Mouse (Mus musculus) embryonic fibroblast, embryonic 13.5 days (primary cell): ENCODE data around the gene Dnah2. TPM values are rescaled to one million over a fixed set of nuclear protein-coding genes. Genes with fewer than 3 reads are reported as not detected.
A peak's percentile ranks its signal among the peaks of the same experiment; 100 is the strongest.

ENCODE experiments used
- H3K27ac ChIP-seq: 2 replicates; pipeline ENCODE4 v1.5.1; 2012; ENCODE audit warnings: low read length, control low read depth, inconsistent platforms; ENCODE audit not compliant: insufficient read depth
- H3K4me1 ChIP-seq: 2 replicates; pipeline ENCODE4 v1.6.1; 2011; ENCODE audit warnings: low read length; ENCODE audit not compliant: control insufficient read depth, insufficient read depth
- H3K4me3 ChIP-seq: 2 replicates; pipeline ENCODE4 v1.5.1; 2011; ENCODE audit warnings: mild to moderate bottlenecking, control low read depth, low read length; ENCODE audit not compliant: insufficient read depth
- CTCF ChIP-seq: IDR thresholded peaks from 2 replicates; pipeline ENCODE4 v1.5.1; 2011; ENCODE audit warnings: mild to moderate bottlenecking, control low read depth, low read length, moderate library complexity, borderline replicate concordance; ENCODE audit not compliant: insufficient read depth
- POLR2A ChIP-seq: IDR thresholded peaks from 2 replicates; pipeline ENCODE4 v1.6.1; 2011; ENCODE audit warnings: low read depth, mild to moderate bottlenecking, control low read depth, low read length, moderate library complexity
- polyA plus RNA-seq: library from polyadenylated mRNA; stranded (reverse); fragments of >200 nt; gene quantifications from 2 replicates; pipeline ENCODE4 v1.2.4, GENCODE M21; 2011; ENCODE audit warnings: low read depth; ENCODE audit not compliant: missing spikeins, insufficient read length

The Dnah2 gene
- polyA plus RNA-seq, 1 experiment = 0.21 TPM

DNA sequence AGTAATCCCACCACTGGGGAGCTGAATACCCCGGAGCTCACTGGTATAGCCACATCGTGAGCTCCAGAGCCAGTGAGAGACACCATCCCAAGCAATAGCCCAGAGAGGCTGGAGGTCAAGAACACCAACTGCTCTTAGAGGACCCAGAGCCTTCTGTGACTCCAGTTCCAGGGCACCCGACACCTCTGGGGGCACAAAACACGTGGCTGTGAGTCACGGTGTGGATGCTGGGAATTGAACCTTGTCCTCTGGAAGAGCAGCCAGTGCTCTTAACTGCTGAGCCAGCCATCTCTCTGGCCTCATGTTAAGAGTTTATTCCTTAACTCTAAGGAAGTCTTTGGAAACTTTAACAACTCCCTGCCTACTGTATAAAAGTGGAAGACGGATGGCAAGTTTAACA lies 163.9 kb downstream of the Dnah2 start:
- TF ChIP-seq CTCF (no peak), POLR2A (no peak)
- no peak overlapping the region for H3K27ac ChIP-seq
- peaks cover 7% of the 10 kb centered on the region for H3K4me1 ChIP-seq
- no peak overlapping the region for H3K4me3 ChIP-seq

DNA sequence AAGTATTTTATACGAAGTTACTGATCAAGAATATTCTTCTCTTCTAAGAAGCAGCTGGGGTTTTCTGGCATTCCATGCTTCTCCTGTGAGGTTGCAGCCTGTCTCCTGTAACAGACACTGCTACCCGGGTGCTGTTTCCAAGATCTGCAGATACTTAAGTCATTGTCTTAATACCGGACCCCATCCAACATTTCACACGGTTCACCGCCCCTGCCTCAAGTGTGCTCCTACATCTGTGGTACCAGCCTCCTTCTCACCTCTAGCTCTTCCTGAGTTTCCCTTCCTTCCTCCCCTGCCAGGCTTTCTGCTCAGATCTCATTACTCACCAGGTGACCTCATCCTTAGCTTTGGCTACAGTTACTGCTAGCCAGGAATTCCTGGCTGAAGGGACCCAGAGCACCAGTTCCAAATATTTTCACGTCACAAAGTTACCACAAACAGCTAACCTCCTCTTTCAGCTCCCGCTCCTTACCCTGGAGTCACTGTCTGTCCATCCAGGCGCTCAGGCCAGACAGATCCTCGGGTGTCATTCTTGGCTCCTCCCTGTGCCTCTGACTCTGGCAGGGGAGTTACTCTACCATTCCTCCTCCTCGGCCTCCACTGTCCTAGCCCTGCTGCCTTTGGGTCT lies 166.3 kb downstream of the Dnah2 start:
- Histone ChIP-seq H3K4me1 (peaks cover 7% of the 10 kb centered on the region), H3K27ac (peak overlapping the region; percentile 58), H3K4me3 (no peak overlapping the region)
- TF ChIP-seq POLR2A (0 out of 2 replicates have a peak, but pooled peaks have one; percentile 18), CTCF (no peak)

DNA sequence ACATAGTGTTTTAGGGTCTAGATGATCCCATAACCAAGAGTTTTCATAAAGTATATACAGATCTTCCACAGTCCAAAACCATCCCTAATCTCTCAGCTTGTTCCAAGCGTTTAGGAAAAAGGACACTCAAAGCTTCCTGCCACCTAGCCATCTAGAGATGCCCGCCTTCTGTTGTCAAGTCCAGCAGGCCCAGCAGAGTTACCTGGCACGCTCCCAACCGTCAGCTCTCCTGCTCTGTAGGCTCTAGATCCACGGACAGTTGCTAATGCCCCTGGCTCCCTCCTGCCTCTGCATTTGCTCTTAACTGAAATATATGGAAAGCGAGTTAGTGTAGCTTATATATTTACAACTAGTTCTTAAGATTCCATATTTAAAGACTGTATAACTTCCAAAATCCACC lies 167.6 kb downstream of the Dnah2 start:
- peaks cover 7% of the 10 kb centered on the region for H3K4me1 ChIP-seq
- TF ChIP-seq CTCF (no peak), POLR2A (no peak)
- H3K4me3 ChIP-seq = no peak overlapping the region
- H3K27ac ChIP-seq = no peak overlapping the region

DNA sequence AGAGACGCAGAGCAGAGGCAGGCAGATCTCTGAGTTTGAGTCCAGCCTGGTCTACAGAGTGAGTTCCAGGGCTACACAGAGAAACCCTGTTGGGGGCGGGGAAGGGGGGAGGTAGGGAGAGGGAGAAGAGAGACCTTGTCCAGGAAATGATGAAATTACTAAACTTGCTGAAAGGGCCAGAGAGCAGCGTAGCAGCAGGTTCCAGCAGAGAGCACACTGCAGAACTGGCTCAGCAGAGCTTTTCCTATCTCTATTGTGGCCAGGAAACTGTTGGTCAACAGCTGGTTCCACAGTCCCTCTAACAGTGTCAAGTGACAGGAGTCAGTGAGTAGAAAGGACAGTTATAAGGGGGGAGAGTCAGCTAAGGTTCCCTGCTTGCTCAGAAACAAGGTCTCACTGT lies 169.3 kb downstream of the Dnah2 start:
- Histone ChIP-seq H3K27ac (no peak overlapping the region), H3K4me1 (peaks cover 7% of the 10 kb centered on the region), H3K4me3 (no peak overlapping the region)
- TF ChIP-seq CTCF (no peak), POLR2A (no peak)

DNA sequence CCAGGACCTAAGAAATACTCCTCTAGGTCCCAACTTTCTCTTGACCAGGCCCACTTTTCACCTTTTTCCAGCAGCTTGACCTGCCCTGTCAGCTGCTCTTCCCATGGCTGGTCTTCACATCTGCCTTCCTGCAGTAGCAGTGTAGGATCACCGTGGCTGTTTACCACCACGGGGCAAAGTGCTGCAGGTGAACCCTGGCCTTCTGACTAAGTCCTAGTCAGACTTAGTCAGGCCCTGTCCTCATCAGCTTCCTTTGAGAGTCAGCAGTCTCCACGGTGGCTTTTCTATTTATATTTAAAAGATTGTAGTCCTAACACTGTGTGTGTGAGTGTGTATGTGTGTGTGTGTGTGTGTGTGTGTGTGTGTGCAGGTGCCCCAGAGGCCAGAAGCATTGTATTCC lies 171.1 kb downstream of the Dnah2 start:
- no peak for TF ChIP-seq CTCF
- TF ChIP-seq POLR2A = no peak
- Histone ChIP-seq H3K27ac (no peak overlapping the region), H3K4me3 (no peak overlapping the region), H3K4me1 (peaks cover 3% of the 10 kb centered on the region; the same call in 1 of the 2 replicates)

DNA sequence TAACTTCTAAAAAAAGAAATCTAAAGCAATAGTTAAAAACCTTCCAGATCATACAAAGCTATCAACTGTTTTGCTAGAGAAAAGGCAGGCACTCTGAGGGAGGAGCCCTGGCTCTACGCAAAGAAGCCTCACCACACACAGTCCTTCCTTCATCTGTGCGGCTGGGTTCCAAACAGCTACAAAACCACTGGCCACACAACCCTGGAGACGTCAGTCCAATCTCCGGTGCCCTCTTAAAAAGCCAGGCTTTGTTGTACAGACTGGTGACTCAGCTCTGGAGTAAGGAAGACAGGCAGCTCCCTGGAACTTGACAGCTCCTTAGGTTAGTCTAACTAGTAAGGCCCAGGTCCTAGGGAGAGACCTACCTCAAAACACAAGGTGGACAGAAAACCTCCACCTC lies 173.3 kb downstream of the Dnah2 start:
- Histone ChIP-seq H3K4me1 (peaks cover 4% of the 10 kb centered on the region), H3K4me3 (no peak overlapping the region), H3K27ac (no peak overlapping the region)
- TF ChIP-seq CTCF (no peak), POLR2A (no peak)

DNA sequence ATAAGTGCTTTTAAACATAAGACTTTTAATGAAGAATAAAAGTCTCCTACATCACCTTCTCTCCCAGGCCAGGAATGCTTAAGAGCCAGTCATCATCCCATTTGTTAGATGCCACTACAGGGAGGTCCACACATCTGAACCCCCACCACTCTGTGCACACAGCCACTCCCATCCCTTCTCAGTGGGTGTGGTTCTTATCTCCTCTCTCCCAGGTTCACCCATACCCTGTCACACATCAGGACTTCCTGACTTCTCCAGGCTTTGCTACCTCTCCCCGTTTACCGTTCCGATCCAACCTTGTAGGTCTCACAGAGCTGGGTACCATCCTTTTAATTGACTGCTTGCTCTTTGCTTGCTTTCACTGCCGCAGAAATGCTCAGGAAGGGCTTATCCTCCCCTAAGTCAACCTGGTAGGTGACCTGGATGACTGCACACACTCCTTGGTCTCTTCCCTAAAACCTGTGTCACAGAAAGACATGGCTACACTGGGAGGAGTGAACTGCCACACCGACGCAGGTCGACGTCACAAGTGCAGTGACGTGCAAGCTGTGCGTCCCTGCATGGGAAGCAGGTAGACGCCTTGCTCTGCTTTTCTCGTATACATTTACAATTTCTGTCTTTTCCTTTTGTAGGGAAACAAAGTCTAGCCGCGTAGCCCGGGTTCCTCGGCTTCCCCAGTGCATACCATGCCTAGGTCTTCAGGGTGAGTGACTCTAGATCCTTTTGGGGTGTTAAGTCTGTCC lies 175.5 kb downstream of the Dnah2 start:
- Histone ChIP-seq H3K4me3 (no peak overlapping the region), H3K4me1 (peaks cover 5% of the 10 kb centered on the region), H3K27ac (no peak overlapping the region)
- TF ChIP-seq POLR2A (no peak), CTCF (no peak)

DNA sequence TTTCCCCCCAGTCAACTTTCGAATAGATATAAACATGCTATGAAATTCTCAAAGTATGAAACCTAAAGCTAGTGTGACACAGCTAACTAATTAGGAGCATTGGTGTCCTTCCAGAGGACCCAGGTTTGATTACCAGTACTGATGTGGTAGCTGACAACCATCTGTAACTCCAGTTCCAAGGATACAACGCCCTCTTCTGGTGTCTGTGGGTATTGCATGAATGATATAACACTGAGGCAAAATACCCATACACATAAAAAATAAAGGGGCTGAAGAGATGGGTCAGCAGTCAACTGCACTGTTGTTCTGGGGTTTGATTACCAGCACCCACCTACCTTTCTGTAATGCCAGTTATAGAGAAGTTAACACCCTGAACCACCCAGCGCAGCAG lies 176.1 kb downstream of the Dnah2 start:
- H3K4me1 ChIP-seq = peaks cover 5% of the 10 kb centered on the region
- no peak for TF ChIP-seq CTCF
- TF ChIP-seq POLR2A = no peak
- H3K4me3 ChIP-seq = no peak overlapping the region
- no peak overlapping the region for H3K27ac ChIP-seq

DNA sequence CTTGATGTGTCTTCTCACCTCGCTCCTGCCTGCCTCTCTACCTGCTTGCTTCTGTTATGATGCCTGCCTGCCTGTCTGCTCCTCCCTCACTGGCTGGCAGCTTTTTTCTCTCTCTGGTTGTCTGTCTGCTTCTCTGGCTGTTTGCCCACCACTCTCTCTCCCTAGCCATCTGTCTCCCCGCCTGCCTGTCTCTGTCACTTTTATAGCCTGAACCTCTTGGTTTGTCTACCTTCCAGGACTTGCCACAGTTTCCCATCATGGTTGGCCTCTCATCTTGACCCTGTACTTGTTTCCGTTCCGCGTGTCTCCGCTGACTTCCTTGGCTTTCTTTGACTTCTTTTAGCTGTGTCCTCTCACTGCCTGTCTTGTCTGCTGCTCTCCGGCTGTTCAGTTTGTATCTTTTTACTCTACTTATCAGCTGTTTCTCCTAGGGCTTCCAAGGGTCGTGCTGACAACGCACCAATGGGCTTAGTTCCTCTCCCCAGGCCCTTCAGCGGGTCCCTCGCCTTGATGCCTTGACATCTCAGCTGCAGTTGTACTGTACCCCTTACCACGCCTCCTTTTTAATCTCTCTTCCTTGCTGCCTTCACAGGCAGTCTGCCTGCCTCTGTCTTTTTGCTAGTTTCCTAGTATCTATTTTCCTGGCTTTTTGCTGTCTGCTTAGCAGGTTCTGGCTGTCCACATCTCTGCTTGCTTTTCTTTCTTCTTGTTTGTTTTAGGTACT lies 176.7 kb downstream of the Dnah2 start:
- Histone ChIP-seq H3K27ac (no peak overlapping the region), H3K4me1 (peaks cover 5% of the 10 kb centered on the region), H3K4me3 (no peak overlapping the region)
- TF ChIP-seq CTCF (no peak), POLR2A (no peak)

DNA sequence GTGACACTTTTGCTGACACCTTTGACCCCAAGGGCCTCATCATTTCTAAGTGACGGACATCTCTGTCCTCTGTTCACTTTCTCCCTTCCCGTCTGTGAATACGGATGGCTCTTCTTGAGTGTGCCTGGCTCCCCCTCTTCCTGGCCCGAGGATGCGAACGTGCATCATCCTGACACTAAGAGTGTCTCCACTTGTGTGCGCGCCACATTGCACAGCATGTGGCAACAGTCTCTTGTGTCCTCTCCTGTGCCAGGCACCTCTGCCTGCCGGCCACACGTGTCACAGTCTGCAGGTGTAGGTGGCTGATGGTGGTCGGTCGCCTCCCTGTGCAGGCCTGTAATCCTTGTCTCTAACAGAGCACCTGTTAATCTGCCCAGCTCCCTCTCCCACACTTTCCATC lies 177.3 kb downstream of the Dnah2 start:
- Histone ChIP-seq H3K27ac (no peak overlapping the region), H3K4me1 (peaks cover 5% of the 10 kb centered on the region), H3K4me3 (no peak overlapping the region)
- TF ChIP-seq POLR2A (no peak), CTCF (no peak)
